Mouse (Mus musculus): ENCODE data around the gene Gal3st3. TPM values are rescaled to one million over a fixed set of nuclear protein-coding genes. Genes with fewer than 3 reads are reported as not detected.

The Gal3st3 gene
- polyA plus RNA-seq, 1 experiment from 2014 or later = 0.08 TPM

DNA sequence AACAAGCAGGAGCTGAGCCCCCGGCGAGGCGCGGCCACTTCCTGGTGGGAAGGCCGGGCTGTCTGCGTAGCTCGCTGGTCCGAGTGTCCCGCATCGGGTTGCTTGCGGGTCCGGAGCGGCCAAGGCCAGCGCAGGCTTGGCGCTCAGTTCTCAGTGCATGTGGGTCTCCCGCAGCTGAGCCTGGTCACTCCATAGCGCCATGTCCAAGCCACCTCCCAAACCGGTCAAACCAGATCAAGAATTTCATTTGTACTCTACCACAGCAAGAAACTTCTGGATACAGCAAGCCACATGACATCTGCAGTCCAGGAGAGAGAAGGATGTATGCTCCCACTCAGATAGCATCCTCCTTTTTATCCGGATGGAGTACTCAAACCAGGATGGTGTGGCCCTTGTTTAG is 29.8 kb downstream of the Gal3st3 start:
- H3K4me3 ChIP-seq (ENCODE audit: low read depth, low read length) = no peak overlapping the region
- H3K4me1 ChIP-seq (ENCODE audit: control insufficient read depth, low read depth, low read length) = no peaks in the 10 kb centered on the region
- no peaks in the 10 kb centered on the region for H3K36me3 ChIP-seq (ENCODE audit: control insufficient read depth, insufficient read depth)
- no peaks in the 10 kb centered on the region for H3K9me3 ChIP-seq (replicated peaks; ENCODE audit: control insufficient read depth, low read length)
- H3K27me3 ChIP-seq (ENCODE audit: control insufficient read depth, insufficient read depth, low read depth, low read length) = no peaks in the 10 kb centered on the region
- H3K27ac ChIP-seq (ENCODE audit: low read length) = no peak overlapping the region
- no peak for ATAC-seq (ENCODE audit: low read depth)
- H3K4me2 ChIP-seq (ENCODE audit: low read depth, low read length) = no peak overlapping the region
- WGBS (ENCODE audit: insufficient replicate concordance) = 74% methylated on average over 19 of the region's 19 CpGs
- H3K9ac ChIP-seq (ENCODE audit: low read depth, low read length) = no peak overlapping the region

DNA sequence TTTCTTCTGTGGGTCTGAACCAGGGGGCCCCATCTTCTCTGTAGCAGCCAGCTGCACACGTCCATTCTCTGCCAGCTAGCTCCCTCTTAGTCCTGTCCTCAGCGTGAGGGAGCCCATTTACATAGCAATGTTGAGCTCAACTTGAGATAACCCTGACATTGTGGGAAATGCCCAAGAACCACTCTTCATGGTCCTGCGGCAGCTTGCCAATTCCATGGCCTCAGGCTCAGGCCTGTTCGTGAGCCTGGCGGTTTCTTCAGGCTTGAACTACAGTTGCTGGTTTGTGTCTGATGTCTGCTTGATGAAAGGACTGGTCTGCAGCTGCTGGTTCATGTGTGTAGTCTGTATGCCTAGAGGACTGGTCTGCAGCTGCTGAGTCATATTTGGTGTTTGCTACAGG is 36.6 kb downstream of the Gal3st3 start:
- H3K4me2 ChIP-seq (ENCODE audit: low read depth, low read length) = no peak overlapping the region
- no peaks in the 10 kb centered on the region for H3K9me3 ChIP-seq (replicated peaks; ENCODE audit: control insufficient read depth, low read length)
- H3K27ac ChIP-seq (ENCODE audit: low read length) = no peak overlapping the region
- WGBS (ENCODE audit: insufficient replicate concordance) = 66% methylated on average over 5 of the region's 5 CpGs
- H3K36me3 ChIP-seq (ENCODE audit: control insufficient read depth, insufficient read depth) = no peaks in the 10 kb centered on the region
- H3K4me3 ChIP-seq (ENCODE audit: low read depth, low read length) = no peak overlapping the region
- H3K27me3 ChIP-seq (ENCODE audit: control insufficient read depth, insufficient read depth, low read depth, low read length) = no peaks in the 10 kb centered on the region
- ATAC-seq (ENCODE audit: low read depth) = no peak
- H3K9ac ChIP-seq (ENCODE audit: low read depth, low read length) = no peak overlapping the region
- H3K4me1 ChIP-seq (ENCODE audit: control insufficient read depth, low read depth, low read length) = no peaks in the 10 kb centered on the region

GRCm38 (mm10) chr19:5335441-5335840 is 37.3 kb downstream of the Gal3st3 start, which contains the start of gene Catsper1:
Gene Catsper1 (plus strand): TSS chr19:5335741.
- no peak for ATAC-seq (ENCODE audit: low read depth)
- 71% methylated on average over 6 of the region's 6 CpGs for WGBS (ENCODE audit: insufficient replicate concordance)
- no peak within 1 kb of the TSS for H3K9ac ChIP-seq (ENCODE audit: low read depth, low read length)

DNA sequence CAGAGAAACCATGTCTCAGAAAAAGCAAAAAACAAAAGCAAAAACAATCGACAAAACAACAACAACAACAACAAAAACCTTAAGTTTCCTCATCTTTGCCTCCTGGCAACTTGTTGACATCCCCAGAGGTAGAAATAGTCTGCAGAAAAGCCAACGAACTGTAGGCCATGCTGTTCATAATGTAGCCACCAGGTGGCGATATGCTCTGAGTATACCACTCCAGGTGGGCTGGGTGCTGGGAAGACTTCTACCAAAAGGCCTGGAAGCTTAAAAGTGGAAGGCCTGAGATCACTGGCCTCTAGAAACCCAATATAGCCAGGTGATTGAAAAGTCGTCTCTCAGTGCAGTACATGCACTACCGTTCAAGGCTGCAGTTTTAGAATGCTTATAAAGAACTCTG is 39.8 kb downstream of the Gal3st3 start:
- Histone ChIP-seq H3K9me3 (replicated peaks; ENCODE audit: control insufficient read depth, low read length) (no peaks in the 10 kb centered on the region), H3K4me3 (ENCODE audit: low read depth, low read length) (no peak overlapping the region), H3K9ac (ENCODE audit: low read depth, low read length) (no peak overlapping the region), H3K27ac (ENCODE audit: low read length) (no peak overlapping the region), H3K4me2 (ENCODE audit: low read depth, low read length) (no peak overlapping the region), H3K27me3 (ENCODE audit: control insufficient read depth, insufficient read depth, low read depth, low read length) (no peaks in the 10 kb centered on the region), H3K4me1 (ENCODE audit: control insufficient read depth, low read depth, low read length) (no peaks in the 10 kb centered on the region), H3K36me3 (ENCODE audit: control insufficient read depth, insufficient read depth) (no peaks in the 10 kb centered on the region)
- WGBS (ENCODE audit: insufficient replicate concordance) = 10% methylated on average over 5 of the region's 5 CpGs
- no peak for ATAC-seq (ENCODE audit: low read depth)

More at GRCm38 (mm10) chr19:5335441-5335840, 37.3 kb downstream of the Gal3st3 start, which contains the start of gene Catsper1:
- Histone ChIP-seq H3K27me3 (ENCODE audit: control insufficient read depth, insufficient read depth, low read depth, low read length) (no peaks in the 10 kb centered on the region), H3K27ac (ENCODE audit: low read length) (no peak within 1 kb of the TSS), H3K36me3 (ENCODE audit: control insufficient read depth, insufficient read depth) (no peaks in the 10 kb centered on the region), H3K9me3 (replicated peaks; ENCODE audit: control insufficient read depth, low read length) (no peaks in the 10 kb centered on the region), H3K4me1 (ENCODE audit: control insufficient read depth, low read depth, low read length) (no peaks in the 10 kb centered on the region), H3K4me2 (ENCODE audit: low read depth, low read length) (no peak within 1 kb of the TSS), H3K4me3 (ENCODE audit: low read depth, low read length) (no peak within 1 kb of the TSS)

GRCm38 (mm10) chr19:5341360-5341759 is 43.2 kb downstream of the Gal3st3 start:
- no peaks in the 10 kb centered on the region for H3K27me3 ChIP-seq (ENCODE audit: control insufficient read depth, insufficient read depth, low read depth, low read length)
- no peak overlapping the region for H3K27ac ChIP-seq (ENCODE audit: low read length)
- 68% methylated on average over 7 of the region's 7 CpGs for WGBS (ENCODE audit: insufficient replicate concordance)
- no peak overlapping the region for H3K4me2 ChIP-seq (ENCODE audit: low read depth, low read length)
- no peak overlapping the region for H3K9ac ChIP-seq (ENCODE audit: low read depth, low read length)
- no peak for ATAC-seq (ENCODE audit: low read depth)
- no peaks in the 10 kb centered on the region for H3K9me3 ChIP-seq (replicated peaks; ENCODE audit: control insufficient read depth, low read length)
- H3K36me3 ChIP-seq (ENCODE audit: control insufficient read depth, insufficient read depth) = no peaks in the 10 kb centered on the region
- H3K4me1 ChIP-seq (ENCODE audit: control insufficient read depth, low read depth, low read length) = no peaks in the 10 kb centered on the region
- H3K4me3 ChIP-seq (ENCODE audit: low read depth, low read length) = no peak overlapping the region

- 60% methylated on average over 6 of the region's 6 CpGs for WGBS (ENCODE audit: insufficient replicate concordance)
- ATAC-seq (ENCODE audit: low read depth) = no peak
- no peak overlapping the region for H3K4me2 ChIP-seq (ENCODE audit: low read depth, low read length)
- H3K4me3 ChIP-seq (ENCODE audit: low read depth, low read length) = no peak overlapping the region
- no peaks in the 10 kb centered on the region for H3K27me3 ChIP-seq (ENCODE audit: control insufficient read depth, insufficient read depth, low read depth, low read length)
- no peak overlapping the region for H3K27ac ChIP-seq (ENCODE audit: low read length)
- no peak overlapping the region for H3K9ac ChIP-seq (ENCODE audit: low read depth, low read length)
- no peaks in the 10 kb centered on the region for H3K9me3 ChIP-seq (replicated peaks; ENCODE audit: control insufficient read depth, low read length)
- H3K36me3 ChIP-seq (ENCODE audit: control insufficient read depth, insufficient read depth) = no peaks in the 10 kb centered on the region
- H3K4me1 ChIP-seq (ENCODE audit: control insufficient read depth, low read depth, low read length) = peaks cover 5% of the 10 kb centered on the region; the same call in 1 of the 2 replicates
Measured at GRCm38 (mm10) chr19:5345297-5346131, 47.4 kb downstream of the Gal3st3 start.

- Histone ChIP-seq H3K9me3 (replicated peaks; ENCODE audit: control insufficient read depth, low read length) (no peaks in the 10 kb centered on the region), H3K36me3 (ENCODE audit: control insufficient read depth, insufficient read depth) (no peaks in the 10 kb centered on the region), H3K4me2 (ENCODE audit: low read depth, low read length) (no peak overlapping the region), H3K4me1 (ENCODE audit: control insufficient read depth, low read depth, low read length) (peaks cover 5% of the 10 kb centered on the region; the same call in 1 of the 2 replicates), H3K4me3 (ENCODE audit: low read depth, low read length) (no peak overlapping the region), H3K27me3 (ENCODE audit: control insufficient read depth, insufficient read depth, low read depth, low read length) (no peaks in the 10 kb centered on the region), H3K9ac (ENCODE audit: low read depth, low read length) (no peak overlapping the region), H3K27ac (ENCODE audit: low read length) (no peak overlapping the region)
- ATAC-seq (ENCODE audit: low read depth) = no peak
- 51% methylated on average over 6 of the region's 6 CpGs for WGBS (ENCODE audit: insufficient replicate concordance)
Measured at GRCm38 (mm10) chr19:5348064-5348463, 49.9 kb downstream of the Gal3st3 start.

DNA sequence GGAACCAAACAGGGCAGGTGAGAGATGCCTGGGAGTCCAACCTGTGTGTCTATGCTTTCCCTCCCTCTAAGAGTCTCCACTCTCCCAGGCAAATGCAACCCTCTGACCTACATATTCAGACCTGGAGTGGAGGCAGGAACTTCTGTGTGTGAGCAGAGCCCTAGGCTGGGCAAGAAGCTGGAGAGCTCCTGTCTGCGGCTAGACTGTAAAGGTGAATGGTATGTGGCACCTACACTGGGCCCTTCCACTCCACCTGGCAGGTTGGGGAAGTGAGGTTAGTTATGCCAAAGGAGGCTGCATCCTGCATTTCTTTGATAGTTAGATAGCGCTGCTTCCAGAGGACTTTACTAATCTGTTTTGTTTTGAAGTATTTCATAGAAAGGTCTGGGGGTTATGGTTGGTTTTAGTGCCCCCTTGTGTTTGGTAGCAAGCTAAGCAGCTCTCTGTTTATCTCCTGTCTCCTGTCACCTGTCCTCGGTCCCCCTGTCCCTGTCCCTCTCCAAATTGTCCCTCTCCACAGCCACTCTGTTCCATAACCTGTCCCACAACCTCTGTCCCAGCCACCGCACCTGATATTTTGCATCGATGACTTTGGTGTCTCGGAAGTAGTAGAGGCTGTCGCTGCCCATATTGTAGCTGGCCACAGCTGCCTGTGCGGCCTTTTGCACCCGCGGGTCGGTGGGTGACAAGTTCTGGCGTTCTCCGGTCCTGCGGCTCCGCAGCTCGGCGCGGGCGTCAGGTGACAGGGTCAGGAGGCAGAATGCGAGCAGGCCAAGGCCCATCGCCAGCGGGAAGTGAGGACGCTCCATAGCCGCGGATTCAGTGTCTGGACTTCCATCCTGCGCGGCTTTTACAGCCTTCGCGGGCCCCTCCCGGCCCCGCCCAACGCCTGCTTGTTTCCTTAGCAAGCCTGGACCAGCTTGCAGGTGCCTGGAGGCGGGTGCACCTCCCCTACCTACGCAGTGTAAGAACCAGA is 50.7 kb downstream of the Gal3st3 start:
- Histone ChIP-seq H3K27me3 (ENCODE audit: control insufficient read depth, insufficient read depth, low read depth, low read length) (no peaks in the 10 kb centered on the region), H3K9me3 (replicated peaks; ENCODE audit: control insufficient read depth, low read length) (no peaks in the 10 kb centered on the region), H3K4me1 (ENCODE audit: control insufficient read depth, low read depth, low read length) (peaks cover 5% of the 10 kb centered on the region; the same call in 1 of the 2 replicates), H3K4me3 (ENCODE audit: low read depth, low read length) (peak overlapping the region; percentile 50), H3K36me3 (ENCODE audit: control insufficient read depth, insufficient read depth) (no peaks in the 10 kb centered on the region), H3K9ac (ENCODE audit: low read depth, low read length) (peak overlapping the region; percentile 35; the same call in 1 of the 2 replicates), H3K27ac (ENCODE audit: low read length) (no peak overlapping the region), H3K4me2 (ENCODE audit: low read depth, low read length) (peak overlapping the region; percentile 74)
- ATAC-seq (ENCODE audit: low read depth) = no peak
- 4% methylated on average over 34 of the region's 34 CpGs for WGBS (ENCODE audit: insufficient replicate concordance)
